Mouse (Mus musculus): ENCODE measurements around the gene Myzap. TPM values are rescaled to one million over a fixed set of nuclear protein-coding genes. Genes with fewer than 3 reads are reported as not detected.

Myzap gene
- polyA plus RNA-seq, 1 experiment from 2014 or later: 2.2 TPM

GRCm38 (mm10) chr9:71570170-71570569 lies 22.0 kb downstream of the Myzap start:
- ATAC-seq (ENCODE audit: low FRiP score, low TSS enrichment) (no peak), DNase-seq (no peak)
- no peaks in the 10 kb centered on the region for H3K9me3 ChIP-seq (ENCODE audit: control insufficient read depth, low read length)
- no peaks in the 10 kb centered on the region for H3K27me3 ChIP-seq (ENCODE audit: control insufficient read depth, insufficient read depth, low read length)
- no peak overlapping the region for H3K27ac ChIP-seq (replicated peaks; ENCODE audit: low read depth, low read length)
- H3K4me2 ChIP-seq (ENCODE audit: low read length): no peak overlapping the region
- no peaks in the 10 kb centered on the region for H3K36me3 ChIP-seq (ENCODE audit: control insufficient read depth, insufficient read depth, low read length)
- no peak overlapping the region for H3K4me3 ChIP-seq (replicated peaks; ENCODE audit: low read depth, low read length)
- no peak overlapping the region for H3K9ac ChIP-seq (replicated peaks; ENCODE audit: low read length)
- no peaks in the 10 kb centered on the region for H3K4me1 ChIP-seq (ENCODE audit: control insufficient read depth, insufficient read depth, low read length)
- 74% methylated on average over 7 of the region's 7 CpGs for WGBS

- H3K9ac ChIP-seq (replicated peaks; ENCODE audit: low read length): no peak overlapping the region
- ATAC-seq (ENCODE audit: low FRiP score, low TSS enrichment) (no peak), DNase-seq (no peak)
- no peak overlapping the region for H3K27ac ChIP-seq (replicated peaks; ENCODE audit: low read depth, low read length)
- 42% methylated on average over 5 of the region's 5 CpGs for WGBS
- no peak overlapping the region for H3K4me2 ChIP-seq (ENCODE audit: low read length)
- H3K27me3 ChIP-seq (ENCODE audit: control insufficient read depth, insufficient read depth, low read length): no peaks in the 10 kb centered on the region
- H3K4me1 ChIP-seq (ENCODE audit: control insufficient read depth, insufficient read depth, low read length): no peaks in the 10 kb centered on the region
- H3K36me3 ChIP-seq (ENCODE audit: control insufficient read depth, insufficient read depth, low read length): no peaks in the 10 kb centered on the region
- H3K4me3 ChIP-seq (replicated peaks; ENCODE audit: low read depth, low read length): no peak overlapping the region
- H3K9me3 ChIP-seq (ENCODE audit: control insufficient read depth, low read length): no peaks in the 10 kb centered on the region
Measured at GRCm38 (mm10) chr9:71568323-71568942, 23.7 kb downstream of the Myzap start.

GRCm38 (mm10) chr9:71567391-71567790 lies 24.8 kb downstream of the Myzap start:
- no peak for ATAC-seq (ENCODE audit: low FRiP score, low TSS enrichment)
- Histone ChIP-seq H3K4me2 (ENCODE audit: low read length) (no peak overlapping the region), H3K4me1 (ENCODE audit: control insufficient read depth, insufficient read depth, low read length) (no peaks in the 10 kb centered on the region), H3K27me3 (ENCODE audit: control insufficient read depth, insufficient read depth, low read length) (no peaks in the 10 kb centered on the region), H3K9me3 (ENCODE audit: control insufficient read depth, low read length) (no peaks in the 10 kb centered on the region), H3K9ac (replicated peaks; ENCODE audit: low read length) (no peak overlapping the region), H3K4me3 (replicated peaks; ENCODE audit: low read depth, low read length) (no peak overlapping the region), H3K36me3 (ENCODE audit: control insufficient read depth, insufficient read depth, low read length) (no peaks in the 10 kb centered on the region), H3K27ac (replicated peaks; ENCODE audit: low read depth, low read length) (no peak overlapping the region)
- no peak for DNase-seq
- WGBS: 78% methylated on average over 3 of the region's 3 CpGs

GRCm38 (mm10) chr9:71566763-71567162 lies 25.4 kb downstream of the Myzap start:
- Histone ChIP-seq H3K4me1 (ENCODE audit: control insufficient read depth, insufficient read depth, low read length) (no peaks in the 10 kb centered on the region), H3K9me3 (ENCODE audit: control insufficient read depth, low read length) (no peaks in the 10 kb centered on the region), H3K4me2 (ENCODE audit: low read length) (no peak overlapping the region), H3K27me3 (ENCODE audit: control insufficient read depth, insufficient read depth, low read length) (no peaks in the 10 kb centered on the region), H3K4me3 (replicated peaks; ENCODE audit: low read depth, low read length) (no peak overlapping the region), H3K27ac (replicated peaks; ENCODE audit: low read depth, low read length) (no peak overlapping the region), H3K9ac (replicated peaks; ENCODE audit: low read length) (no peak overlapping the region), H3K36me3 (ENCODE audit: control insufficient read depth, insufficient read depth, low read length) (no peaks in the 10 kb centered on the region)
- ATAC-seq (ENCODE audit: low FRiP score, low TSS enrichment) (no peak), DNase-seq (no peak)
- WGBS: 57% methylated on average over 4 of the region's 4 CpGs

- Histone ChIP-seq H3K27ac (replicated peaks; ENCODE audit: low read depth, low read length) (no peak overlapping the region), H3K9ac (replicated peaks; ENCODE audit: low read length) (no peak overlapping the region), H3K27me3 (ENCODE audit: control insufficient read depth, insufficient read depth, low read length) (no peaks in the 10 kb centered on the region), H3K4me1 (ENCODE audit: control insufficient read depth, insufficient read depth, low read length) (0 out of 2 replicates have a peak, but pooled peaks cover 5% of the 10 kb centered on the region), H3K9me3 (ENCODE audit: control insufficient read depth, low read length) (no peaks in the 10 kb centered on the region), H3K4me2 (ENCODE audit: low read length) (no peak overlapping the region), H3K36me3 (ENCODE audit: control insufficient read depth, insufficient read depth, low read length) (no peaks in the 10 kb centered on the region), H3K4me3 (replicated peaks; ENCODE audit: low read depth, low read length) (no peak overlapping the region)
- WGBS: 56% methylated on average over 2 of the region's 2 CpGs
- DNase-seq: peak; percentile 73
- no peak for ATAC-seq (ENCODE audit: low FRiP score, low TSS enrichment)
Measured at GRCm38 (mm10) chr9:71557737-71558136, 34.4 kb downstream of the Myzap start.

GRCm38 (mm10) chr9:71554001-71554400 lies 38.2 kb downstream of the Myzap start:
- 97% methylated on average over 3 of the region's 3 CpGs for WGBS

GRCm38 (mm10) chr9:71550176-71550575 lies 42.0 kb downstream of the Myzap start:
- Histone ChIP-seq H3K4me1 (ENCODE audit: control insufficient read depth, insufficient read depth, low read length) (no peaks in the 10 kb centered on the region), H3K27me3 (ENCODE audit: control insufficient read depth, insufficient read depth, low read length) (no peaks in the 10 kb centered on the region), H3K4me3 (replicated peaks; ENCODE audit: low read depth, low read length) (no peak overlapping the region), H3K9ac (replicated peaks; ENCODE audit: low read length) (no peak overlapping the region), H3K9me3 (ENCODE audit: control insufficient read depth, low read length) (no peaks in the 10 kb centered on the region), H3K27ac (replicated peaks; ENCODE audit: low read depth, low read length) (no peak overlapping the region), H3K36me3 (ENCODE audit: control insufficient read depth, insufficient read depth, low read length) (no peaks in the 10 kb centered on the region), H3K4me2 (ENCODE audit: low read length) (no peak overlapping the region)
- ATAC-seq (ENCODE audit: low FRiP score, low TSS enrichment) (no peak), DNase-seq (no peak)
- WGBS: 95% methylated on average over 8 of the region's 8 CpGs

More at GRCm38 (mm10) chr9:71554001-71554400, 38.2 kb downstream of the Myzap start:
- Histone ChIP-seq H3K27ac (replicated peaks; ENCODE audit: low read depth, low read length) (no peak overlapping the region), H3K4me3 (replicated peaks; ENCODE audit: low read depth, low read length) (no peak overlapping the region), H3K9ac (replicated peaks; ENCODE audit: low read length) (no peak overlapping the region), H3K9me3 (ENCODE audit: control insufficient read depth, low read length) (no peaks in the 10 kb centered on the region), H3K4me1 (ENCODE audit: control insufficient read depth, insufficient read depth, low read length) (0 out of 2 replicates have a peak, but pooled peaks cover 5% of the 10 kb centered on the region), H3K27me3 (ENCODE audit: control insufficient read depth, insufficient read depth, low read length) (no peaks in the 10 kb centered on the region), H3K4me2 (ENCODE audit: low read length) (no peak overlapping the region), H3K36me3 (ENCODE audit: control insufficient read depth, insufficient read depth, low read length) (no peaks in the 10 kb centered on the region)
- DNase-seq: no peak
- ATAC-seq (ENCODE audit: low FRiP score, low TSS enrichment): no peak

- Histone ChIP-seq H3K4me1 (ENCODE audit: control insufficient read depth, insufficient read depth, low read length) (no peaks in the 10 kb centered on the region), H3K9ac (replicated peaks; ENCODE audit: low read length) (no peak overlapping the region), H3K36me3 (ENCODE audit: control insufficient read depth, insufficient read depth, low read length) (no peaks in the 10 kb centered on the region), H3K27ac (replicated peaks; ENCODE audit: low read depth, low read length) (no peak overlapping the region), H3K9me3 (ENCODE audit: control insufficient read depth, low read length) (no peaks in the 10 kb centered on the region), H3K27me3 (ENCODE audit: control insufficient read depth, insufficient read depth, low read length) (no peaks in the 10 kb centered on the region), H3K4me2 (ENCODE audit: low read length) (no peak overlapping the region), H3K4me3 (replicated peaks; ENCODE audit: low read depth, low read length) (no peak overlapping the region)
- ATAC-seq (ENCODE audit: low FRiP score, low TSS enrichment) (no peak), DNase-seq (no peak)
- WGBS: 81% methylated on average over 10 of the region's 10 CpGs
Measured at GRCm38 (mm10) chr9:71547704-71548275, 44.4 kb downstream of the Myzap start.

GRCm38 (mm10) chr9:71544831-71545230 lies 47.3 kb downstream of the Myzap start:
- no peak overlapping the region for H3K4me2 ChIP-seq (ENCODE audit: low read length)
- no peak for ATAC-seq (ENCODE audit: low FRiP score, low TSS enrichment)
- H3K9me3 ChIP-seq (ENCODE audit: control insufficient read depth, low read length): no peaks in the 10 kb centered on the region
- no peak overlapping the region for H3K27ac ChIP-seq (replicated peaks; ENCODE audit: low read depth, low read length)
- H3K4me1 ChIP-seq (ENCODE audit: control insufficient read depth, insufficient read depth, low read length): no peaks in the 10 kb centered on the region
- no peaks in the 10 kb centered on the region for H3K36me3 ChIP-seq (ENCODE audit: control insufficient read depth, insufficient read depth, low read length)
- DNase-seq: no peak
- H3K4me3 ChIP-seq (replicated peaks; ENCODE audit: low read depth, low read length): no peak overlapping the region
- H3K27me3 ChIP-seq (ENCODE audit: control insufficient read depth, insufficient read depth, low read length): no peaks in the 10 kb centered on the region
- 90% methylated on average over 5 of the region's 5 CpGs for WGBS
- no peak overlapping the region for H3K9ac ChIP-seq (replicated peaks; ENCODE audit: low read length)

Measured in midbrain, embryonic 14.5 days (tissue).